Comparison of ENCODE assay signal across 15 mouse cellular contexts in the genomic region with DNA sequence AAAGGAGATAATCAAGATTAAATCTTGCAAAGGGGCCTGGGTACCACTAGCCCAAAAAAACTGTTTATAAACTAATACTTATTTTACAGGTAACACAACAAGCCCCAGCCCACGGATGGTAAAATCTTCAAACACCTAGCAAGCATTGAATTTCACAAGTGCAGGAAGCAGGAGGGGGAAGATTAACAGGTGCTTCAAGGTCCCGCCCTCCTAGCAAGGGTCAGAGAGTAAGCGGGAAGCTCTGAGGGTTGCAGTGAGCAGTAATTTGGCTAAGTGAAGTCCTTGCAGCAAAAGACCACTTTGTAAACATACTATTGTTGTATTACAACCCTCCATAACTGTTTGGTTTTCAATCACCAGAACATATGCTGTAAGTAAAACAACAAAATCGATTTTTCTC. TPM values are rescaled to one million over a fixed set of nuclear protein-coding genes. Genes with fewer than 3 reads are reported as not detected.
"Had no signal": no experiment of that assay in that cellular context is flagged by ENCODE, and none has a peak within 500 bp of the region (broad histone marks: within the 10 kb centered on the region; RNA-seq: fewer than 3 reads in every experiment).

No protein-coding gene starts in this region.

- H3K9ac ChIP-seq: liver, embryonic 12.5 days; liver, embryonic 14.5 days; midbrain, embryonic 13.5 days; midbrain, embryonic 15.5 days; neural tube, embryonic 12.5 days; stomach, embryonic 15.5 days had no signal

- ATAC-seq: liver, embryonic 12.5 days; midbrain, embryonic 13.5 days; midbrain, embryonic 15.5 days had no signal

- H3K4me2 ChIP-seq: liver, embryonic 12.5 days; midbrain, embryonic 11.5 days; midbrain, embryonic 13.5 days; midbrain, embryonic 15.5 days; neural tube, embryonic 12.5 days; stomach, embryonic 15.5 days had no signal

- H3K27ac ChIP-seq: liver, embryonic 12.5 days; liver, embryonic 14.5 days; macrophage; midbrain, embryonic 13.5 days; midbrain, embryonic 15.5 days; neural tube, embryonic 12.5 days; stomach, embryonic 15.5 days; stomach, postnatal 0 days had no signal

- H3K4me1 ChIP-seq: liver, embryonic 12.5 days; midbrain, embryonic 13.5 days; midbrain, embryonic 15.5 days; neural tube, embryonic 12.5 days; stomach, embryonic 15.5 days had no signal

- H3K9me3 ChIP-seq: liver, embryonic 12.5 days; midbrain, embryonic 13.5 days; midbrain, embryonic 15.5 days; stomach, embryonic 15.5 days had no signal

- DNase-seq: right cerebral cortex, postnatal 14 days; thymus, adult 2 months; thymus, postnatal 25 days; thymus, postnatal 4 days had no signal

- H3K4me3 ChIP-seq: liver, embryonic 12.5 days; megakaryocyte, embryonic 14.5 days; midbrain, embryonic 13.5 days; midbrain, embryonic 15.5 days; neural tube, embryonic 12.5 days; stomach, embryonic 15.5 days had no signal

- H3K27me3 ChIP-seq: liver, embryonic 12.5 days; megakaryocyte, embryonic 14.5 days; midbrain, embryonic 13.5 days; midbrain, embryonic 15.5 days; neural tube, embryonic 12.5 days; stomach, embryonic 15.5 days had no signal

RNA-seq across cellular contexts. Expression of gene Klhl10, which starts 15.5 kb away (rescaled TPM):
- polyA plus RNA-seq: liver, embryonic 16.5 days had no signal

RNA-seq across cellular contexts. Expression of gene Fkbp10, which starts 41.8 kb away (rescaled TPM):
- polyA plus RNA-seq: macrophage had no signal
